Mouse (Mus musculus) ovary, adult 10 weeks (tissue): ENCODE data around the gene Odf2l. TPM values are rescaled to one million over a fixed set of nuclear protein-coding genes. Genes with fewer than 3 reads are reported as not detected.

Experiments used
- polyA plus RNA-seq: library from polyadenylated mRNA; stranded (reverse); fragments of 350-450 nt; fragmentation: Illumina TruSeq; extraction: RNeasy Lipid Tissue Mini Kit (QIAGEN cat#74804); gene quantifications from one replicate; pipeline ENCODE4 v1.2.3, GENCODE M21; 2014

The Odf2l gene
- 39.9 TPM for polyA plus RNA-seq

DNA sequence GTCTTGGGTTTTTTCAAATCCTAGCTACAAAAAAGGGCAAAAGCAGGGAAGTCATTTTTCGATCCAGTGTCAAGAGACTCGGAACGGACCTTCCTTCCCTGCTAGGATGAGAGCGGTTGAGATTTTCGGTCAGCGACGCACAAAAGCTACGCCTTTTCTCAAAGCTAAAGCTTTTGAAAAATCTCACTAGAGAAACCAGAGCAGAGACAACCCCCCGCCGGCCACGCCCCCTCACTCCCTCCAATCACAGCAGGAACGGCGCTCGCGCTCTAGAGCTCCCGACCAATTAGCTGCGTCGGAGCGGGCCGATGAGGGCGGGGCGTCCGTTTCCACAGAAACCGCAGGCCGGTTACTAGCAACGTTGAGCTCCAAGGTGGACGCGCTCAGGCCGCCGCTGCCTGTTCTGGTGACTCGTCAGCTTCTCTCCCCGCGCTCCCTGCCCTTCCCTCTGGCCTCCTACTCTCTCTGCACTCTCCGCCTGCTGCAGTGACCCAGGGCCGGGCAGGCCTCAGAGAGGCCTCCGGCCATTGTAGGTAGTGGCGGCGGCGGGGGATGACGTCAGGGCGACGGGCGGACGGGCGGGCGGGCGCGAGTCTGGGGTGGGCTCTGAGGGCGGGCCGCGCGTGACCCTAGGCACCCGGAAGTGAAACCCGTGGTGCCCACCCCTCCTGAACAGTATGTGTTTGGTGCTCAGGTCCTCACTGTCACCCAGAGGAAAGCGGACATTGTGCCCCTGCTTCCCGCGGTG is at the start of gene Odf2l:
Gene Odf2l (plus strand): TSS at position 335 of the 748 bp plus-strand sequence.

DNA sequence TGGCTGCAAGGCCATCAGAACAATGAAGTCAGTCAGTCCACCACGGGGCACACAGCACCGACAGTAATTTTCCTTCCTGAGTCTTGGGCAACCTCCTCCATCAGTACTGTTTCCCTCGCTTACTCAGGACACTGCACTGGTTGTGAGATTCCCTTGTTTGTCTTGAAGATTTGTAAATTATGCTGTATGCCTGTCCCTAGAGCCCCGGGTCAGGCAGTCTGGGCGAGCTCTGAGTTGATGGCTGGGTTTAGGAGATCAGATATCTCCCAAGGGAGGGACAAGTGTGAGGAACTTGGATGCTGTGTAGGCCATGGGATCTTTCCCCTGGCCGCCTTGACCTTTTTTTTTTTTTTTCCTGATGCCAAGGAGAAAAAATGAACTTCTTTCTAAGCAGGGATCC is 19.1 kb upstream of the Odf2l start, which contains the start of gene Clca2:
Gene Clca2 (minus strand): TSS at position 153 of the 400 bp plus-strand sequence.

Other genes with a start within 250 kb of the Odf2l start
- gene Clca4b, start 186.1 kb upstream of the Odf2l start, polyA plus RNA-seq: not detected
- gene Clca4a, start 143.5 kb upstream of the Odf2l start, polyA plus RNA-seq: not detected
- not detected for gene Clca1, start 85.8 kb upstream of the Odf2l start, polyA plus RNA-seq
- gene Clca2, start 19.1 kb upstream of the Odf2l start, polyA plus RNA-seq: 0.57 TPM
- 1.8 TPM for gene Col24a1, start 173.9 kb downstream of the Odf2l start, polyA plus RNA-seq